Mouse (Mus musculus) E14TG2a.4 (cell line): ENCODE data around the gene Coro2b.

Source experiments
- CTCF ChIP-seq: conservative IDR thresholded peaks from 2 replicates; pipeline ENCODE4 v1.5.1; 2014; ENCODE audit warnings: low read length
- NANOG ChIP-seq: IDR thresholded peaks from 2 replicates; pipeline ENCODE4 v1.6.1; 2014; ENCODE audit warnings: borderline replicate concordance, low read length, mixed read lengths

DNA sequence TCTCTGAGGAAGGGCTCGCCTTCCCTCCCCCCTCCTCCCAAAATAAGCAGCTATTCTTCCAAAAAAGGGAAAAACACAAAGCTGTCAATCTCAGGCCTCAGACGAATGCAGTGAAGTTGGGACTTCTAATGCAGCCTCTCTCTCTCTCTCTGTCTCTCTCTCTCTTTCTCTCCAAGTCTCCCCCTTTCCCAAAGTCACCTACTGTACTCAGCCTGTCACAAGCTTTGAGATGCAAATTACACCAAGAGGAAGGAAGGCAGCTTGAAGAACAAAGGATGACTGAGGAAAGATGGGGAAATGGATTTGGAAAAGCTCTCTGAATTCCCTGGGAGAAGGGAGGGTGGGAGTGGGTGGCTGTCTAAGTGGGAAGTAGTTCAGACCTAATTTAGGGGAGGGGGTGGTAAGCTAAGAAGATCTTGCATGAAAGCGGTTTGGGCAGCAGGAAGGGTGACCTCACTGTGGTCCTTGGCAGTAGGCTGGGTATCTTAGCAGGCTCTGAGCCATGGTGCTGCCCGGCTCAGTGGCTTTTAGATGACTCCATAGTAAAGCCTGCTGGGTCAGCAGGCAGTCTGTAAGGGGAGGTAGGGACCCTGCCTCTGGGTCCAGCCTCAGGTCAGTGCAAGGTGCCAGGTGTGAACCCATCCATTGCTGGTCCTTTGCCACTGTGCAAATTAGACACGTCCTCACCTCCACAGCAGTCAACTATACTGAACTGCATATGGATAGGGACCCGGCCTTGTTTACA is 55.8 kb downstream of the Coro2b start:
- TF ChIP-seq CTCF (no peak), NANOG (no peak)
